Mouse (Mus musculus): Measurements from ENCODE around the gene Cd99l2. TPM values are rescaled to one million over a fixed set of nuclear protein-coding genes. Genes with fewer than 3 reads are reported as not detected.
A peak's percentile ranks its signal among the peaks of the same experiment; 100 is the strongest.

Gene Cd99l2
- polyA plus RNA-seq, 1 experiment: 51.2 TPM

GRCm38 (mm10) chrX:71435542-71435941 lies 57.1 kb downstream of the Cd99l2 start:
- 85% methylated on average over 2 of the region's 2 CpGs for WGBS
- Histone ChIP-seq H3K4me1 (ENCODE audit: control insufficient read depth, insufficient read depth, low read length) (no peaks in the 10 kb centered on the region), H3K4me3 (replicated peaks; ENCODE audit: extremely low read depth, low read depth, low read length) (no peak overlapping the region)
- no peak for DNase-seq
- TF ChIP-seq POLR2A (IDR thresholded peaks at IDR 0.05; ENCODE audit: borderline replicate concordance, extremely low read depth, low read depth, low read length) (no peak), CTCF (IDR thresholded peaks at IDR 0.05; ENCODE audit: insufficient read depth, low read length) (no peak)

- TF ChIP-seq POLR2A (IDR thresholded peaks at IDR 0.05; ENCODE audit: borderline replicate concordance, extremely low read depth, low read depth, low read length) (no peak), CTCF (IDR thresholded peaks at IDR 0.05; ENCODE audit: insufficient read depth, low read length) (no peak)
- Histone ChIP-seq H3K4me1 (ENCODE audit: control insufficient read depth, insufficient read depth, low read length) (no peaks in the 10 kb centered on the region), H3K4me3 (replicated peaks; ENCODE audit: extremely low read depth, low read depth, low read length) (no peak overlapping the region)
- no peak for DNase-seq
- WGBS: 78% methylated on average over 8 of the region's 8 CpGs
Measured at GRCm38 (mm10) chrX:71434860-71435259, 57.8 kb downstream of the Cd99l2 start.

- no peak for TF ChIP-seq CTCF (IDR thresholded peaks at IDR 0.05; ENCODE audit: insufficient read depth, low read length)
- TF ChIP-seq POLR2A (IDR thresholded peaks at IDR 0.05; ENCODE audit: borderline replicate concordance, extremely low read depth, low read depth, low read length): no peak
- DNase-seq: no peak
- H3K4me3 ChIP-seq (replicated peaks; ENCODE audit: extremely low read depth, low read depth, low read length): no peak overlapping the region
- 90% methylated on average over 1 of the region's 1 CpGs for WGBS
- H3K4me1 ChIP-seq (ENCODE audit: control insufficient read depth, insufficient read depth, low read length): no peaks in the 10 kb centered on the region
Measured at GRCm38 (mm10) chrX:71434448-71434847, 58.2 kb downstream of the Cd99l2 start.

GRCm38 (mm10) chrX:71430900-71431299 lies 61.7 kb downstream of the Cd99l2 start:
- Histone ChIP-seq H3K4me1 (ENCODE audit: control insufficient read depth, insufficient read depth, low read length) (no peaks in the 10 kb centered on the region), H3K4me3 (replicated peaks; ENCODE audit: extremely low read depth, low read depth, low read length) (no peak overlapping the region)
- 86% methylated on average over 5 of the region's 5 CpGs for WGBS
- DNase-seq: no peak
- TF ChIP-seq CTCF (IDR thresholded peaks at IDR 0.05; ENCODE audit: insufficient read depth, low read length) (no peak), POLR2A (IDR thresholded peaks at IDR 0.05; ENCODE audit: borderline replicate concordance, extremely low read depth, low read depth, low read length) (no peak)

- H3K4me3 ChIP-seq (replicated peaks; ENCODE audit: extremely low read depth, low read depth, low read length): no peak overlapping the region
Measured at GRCm38 (mm10) chrX:71427491-71427890, 65.2 kb downstream of the Cd99l2 start.

GRCm38 (mm10) chrX:71425746-71426519 lies 66.7 kb downstream of the Cd99l2 start:
- Histone ChIP-seq H3K4me3 (replicated peaks; ENCODE audit: extremely low read depth, low read depth, low read length) (no peak overlapping the region), H3K4me1 (ENCODE audit: control insufficient read depth, insufficient read depth, low read length) (no peaks in the 10 kb centered on the region)
- 50% methylated on average over 9 of the region's 9 CpGs for WGBS
- no peak for TF ChIP-seq POLR2A (IDR thresholded peaks at IDR 0.05; ENCODE audit: borderline replicate concordance, extremely low read depth, low read depth, low read length)
- TF ChIP-seq CTCF (IDR thresholded peaks at IDR 0.05; ENCODE audit: insufficient read depth, low read length): peak; percentile 83
- DNase-seq: peak; percentile 69

More at GRCm38 (mm10) chrX:71427491-71427890, 65.2 kb downstream of the Cd99l2 start:
- no peak for DNase-seq
- TF ChIP-seq CTCF (IDR thresholded peaks at IDR 0.05; ENCODE audit: insufficient read depth, low read length) (no peak), POLR2A (IDR thresholded peaks at IDR 0.05; ENCODE audit: borderline replicate concordance, extremely low read depth, low read depth, low read length) (no peak)
- no peaks in the 10 kb centered on the region for H3K4me1 ChIP-seq (ENCODE audit: control insufficient read depth, insufficient read depth, low read length)

GRCm38 (mm10) chrX:71424852-71425251 lies 67.8 kb downstream of the Cd99l2 start:
- Histone ChIP-seq H3K4me3 (replicated peaks; ENCODE audit: extremely low read depth, low read depth, low read length) (no peak overlapping the region), H3K4me1 (ENCODE audit: control insufficient read depth, insufficient read depth, low read length) (no peaks in the 10 kb centered on the region)
- DNase-seq: no peak
- 57% methylated on average over 1 of the region's 1 CpGs for WGBS
- TF ChIP-seq CTCF (IDR thresholded peaks at IDR 0.05; ENCODE audit: insufficient read depth, low read length) (no peak), POLR2A (IDR thresholded peaks at IDR 0.05; ENCODE audit: borderline replicate concordance, extremely low read depth, low read depth, low read length) (no peak)

GRCm38 (mm10) chrX:71413616-71414015 lies 79.0 kb downstream of the Cd99l2 start:
- TF ChIP-seq CTCF (IDR thresholded peaks at IDR 0.05; ENCODE audit: insufficient read depth, low read length) (no peak), POLR2A (IDR thresholded peaks at IDR 0.05; ENCODE audit: borderline replicate concordance, extremely low read depth, low read depth, low read length) (no peak)
- 82% methylated on average over 4 of the region's 4 CpGs for WGBS
- Histone ChIP-seq H3K4me1 (ENCODE audit: control insufficient read depth, insufficient read depth, low read length) (no peaks in the 10 kb centered on the region), H3K4me3 (replicated peaks; ENCODE audit: extremely low read depth, low read depth, low read length) (no peak overlapping the region)
- DNase-seq: no peak

- WGBS: 84% methylated on average over 3 of the region's 3 CpGs
- Histone ChIP-seq H3K4me3 (replicated peaks; ENCODE audit: extremely low read depth, low read depth, low read length) (no peak overlapping the region), H3K4me1 (ENCODE audit: control insufficient read depth, insufficient read depth, low read length) (no peaks in the 10 kb centered on the region)
- no peak for DNase-seq
- TF ChIP-seq POLR2A (IDR thresholded peaks at IDR 0.05; ENCODE audit: borderline replicate concordance, extremely low read depth, low read depth, low read length) (no peak), CTCF (IDR thresholded peaks at IDR 0.05; ENCODE audit: insufficient read depth, low read length) (no peak)
Measured at GRCm38 (mm10) chrX:71412776-71413175, 79.9 kb downstream of the Cd99l2 start.

GRCm38 (mm10) chrX:71408386-71408785 lies 84.3 kb downstream of the Cd99l2 start:
- TF ChIP-seq POLR2A (IDR thresholded peaks at IDR 0.05; ENCODE audit: borderline replicate concordance, extremely low read depth, low read depth, low read length): no peak
- TF ChIP-seq CTCF (IDR thresholded peaks at IDR 0.05; ENCODE audit: insufficient read depth, low read length): no peak
- Histone ChIP-seq H3K4me1 (ENCODE audit: control insufficient read depth, insufficient read depth, low read length) (no peaks in the 10 kb centered on the region), H3K4me3 (replicated peaks; ENCODE audit: extremely low read depth, low read depth, low read length) (no peak overlapping the region)
- 81% methylated on average over 1 of the region's 1 CpGs for WGBS
- no peak for DNase-seq

Data from lung, adult 2 months (tissue).